Mouse (Mus musculus): ENCODE measurements at regions not wholly inside any gene's neighbourhood (a gene's known extent, or its start where the extent isn't known, plus 50 kb on each side); places are given as distances from the start of the nearest gene placed in this dataset.

DNA sequence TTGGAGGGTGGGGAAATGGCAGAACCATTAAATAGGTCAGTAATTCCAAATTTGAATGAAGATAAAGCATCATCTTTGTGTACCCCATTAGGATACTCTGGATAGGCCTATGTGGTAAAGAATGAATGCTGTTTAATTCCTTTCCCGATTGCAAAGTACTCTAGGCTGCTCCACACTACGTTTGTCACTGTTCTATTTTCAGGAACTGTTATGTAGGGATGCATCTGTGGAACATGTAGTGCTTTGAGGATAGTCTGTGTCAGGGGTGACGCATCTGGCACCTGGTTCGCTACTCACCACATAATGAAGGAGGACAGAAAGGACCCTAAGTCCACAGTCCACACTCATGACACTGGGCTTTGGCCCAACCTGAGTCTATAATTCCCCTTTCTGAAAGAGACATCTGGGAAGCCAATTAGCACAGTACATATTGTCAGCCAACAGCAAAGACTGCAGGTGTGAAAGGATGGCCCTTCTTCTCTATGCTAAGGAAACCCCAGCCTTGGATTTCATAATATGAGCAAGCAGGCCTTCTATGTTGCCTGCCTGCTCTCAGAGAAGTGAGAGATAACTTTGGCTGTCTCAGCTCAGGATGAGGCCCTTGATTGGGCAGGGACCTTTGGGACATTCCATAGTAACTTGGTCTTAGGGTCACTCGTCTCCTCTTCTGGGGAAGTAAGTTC is 230.4 kb upstream of the Marcks start:
- DNase-seq = no peak

DNA sequence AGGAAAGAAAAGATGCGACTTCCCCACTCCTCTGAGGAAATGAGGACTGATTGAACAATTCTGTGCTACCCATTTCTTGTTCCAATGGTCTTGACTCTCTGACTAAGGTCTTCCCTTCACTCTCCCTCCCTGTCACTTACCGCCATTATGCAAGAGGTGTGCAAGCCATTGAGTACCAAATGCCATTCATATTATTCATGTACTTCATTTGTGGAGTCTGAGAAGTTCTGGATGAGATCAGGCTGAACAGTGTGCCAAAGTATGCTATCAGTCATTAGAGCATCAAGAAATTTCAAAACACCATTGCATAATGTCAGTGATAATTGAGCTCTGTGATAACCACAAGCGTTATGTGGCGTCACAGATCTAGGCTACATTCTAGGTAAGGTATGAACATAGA is 229.1 kb upstream of the Marcks start:
- DNase-seq = no peak

GRCm38 (mm10) chr10:37364506-37364905 is 225.8 kb upstream of the Marcks start:
- no peak for DNase-seq

- DNase-seq = no peak
Observed at GRCm38 (mm10) chr10:37360985-37361384, 222.3 kb upstream of the Marcks start.

DNA sequence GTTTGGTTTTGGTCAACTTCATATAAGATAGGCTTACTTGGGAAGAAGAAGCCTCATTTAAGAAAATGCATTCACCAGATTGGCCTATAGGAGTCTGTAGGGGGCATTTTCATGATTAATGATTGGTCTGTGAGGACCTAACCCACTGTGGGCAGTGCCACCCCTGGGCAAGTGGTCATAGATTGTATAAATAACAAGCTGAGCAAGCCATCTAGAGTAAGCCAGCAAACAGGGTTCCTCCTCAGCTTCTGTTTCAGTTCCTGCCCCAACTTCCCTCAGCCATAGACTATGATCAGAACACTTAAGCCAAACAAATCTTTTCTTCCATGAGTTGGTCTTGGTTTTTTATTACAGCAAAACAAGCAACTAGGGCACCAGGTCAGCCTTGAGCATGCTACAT is 220.2 kb upstream of the Marcks start:
- no peak for DNase-seq

- no peak for DNase-seq
Observed at GRCm38 (mm10) chr10:37358334-37358733, 219.6 kb upstream of the Marcks start.

GRCm38 (mm10) chr10:37357304-37358060 is 218.8 kb upstream of the Marcks start:
- no peak for DNase-seq

GRCm38 (mm10) chr10:37349261-37349660 is 210.5 kb upstream of the Marcks start:
- DNase-seq = no peak

- DNase-seq = no peak
Observed at GRCm38 (mm10) chr10:37348416-37348815, 209.7 kb upstream of the Marcks start.

DNA sequence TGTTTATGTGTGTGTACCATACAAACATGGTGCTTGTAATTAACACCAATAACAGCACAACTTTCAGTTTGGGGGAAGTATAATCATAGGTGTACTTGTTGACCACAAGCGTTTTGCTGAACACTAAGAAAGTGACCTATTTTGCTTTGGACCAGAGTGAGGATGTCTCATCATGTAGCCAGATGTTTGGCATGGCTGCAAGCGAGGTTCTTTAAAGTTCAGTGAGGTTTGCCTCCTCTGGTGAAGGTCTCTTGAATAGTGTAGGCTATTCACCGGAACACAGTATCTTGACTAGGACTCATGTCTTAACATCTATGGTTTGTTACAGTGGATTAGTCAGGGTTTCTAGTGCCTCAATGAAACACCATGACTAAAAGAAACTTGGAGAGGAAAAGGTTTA is 208.9 kb upstream of the Marcks start:
- no peak for DNase-seq

GRCm38 (mm10) chr10:37342675-37343074 is 204.0 kb upstream of the Marcks start:
- DNase-seq = no peak

DNA sequence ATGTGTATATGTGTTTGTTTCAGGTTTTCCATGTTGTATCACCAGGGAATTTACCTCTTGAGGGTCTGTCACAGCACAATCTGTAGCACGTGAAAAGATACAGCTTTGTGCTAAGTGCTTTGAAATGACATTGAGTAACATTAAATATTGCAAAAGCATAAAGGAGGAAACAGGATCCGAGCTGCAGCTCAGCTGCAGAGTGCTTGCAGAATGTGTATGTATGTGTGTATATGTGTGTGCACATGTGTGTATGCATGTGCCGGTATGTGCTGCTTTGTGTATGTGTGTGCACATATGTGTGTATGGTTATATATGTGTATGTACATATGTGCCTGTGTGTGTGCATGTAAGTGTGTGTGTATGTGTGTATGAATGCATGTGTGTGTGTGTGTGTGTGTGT is 200.9 kb upstream of the Marcks start:
- no peak for DNase-seq

- no peak for DNase-seq
Observed at GRCm38 (mm10) chr10:37338073-37338912, 199.6 kb upstream of the Marcks start.

DNA sequence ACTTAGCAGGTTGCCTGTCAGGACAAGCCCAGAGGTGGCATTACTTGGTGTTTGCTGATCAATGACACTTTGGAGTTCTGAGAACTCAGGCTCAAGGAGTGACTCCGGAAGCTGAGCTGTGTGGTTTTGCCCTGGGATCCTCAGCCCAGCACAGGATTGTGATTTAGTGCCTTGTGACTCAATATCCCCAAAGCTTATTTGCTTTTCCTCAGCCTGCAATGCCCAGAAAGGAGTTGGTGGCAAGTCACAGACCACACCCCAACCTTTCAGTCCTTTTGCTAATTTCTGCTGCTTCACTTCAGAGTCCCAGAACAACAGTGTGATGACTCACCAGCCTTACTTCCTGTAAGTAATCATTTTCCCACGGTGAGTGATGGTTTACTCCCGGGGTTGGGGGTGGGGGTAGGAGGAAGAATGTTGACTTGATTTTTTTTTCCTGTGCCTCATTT is 198.5 kb upstream of the Marcks start:
- DNase-seq = no peak

- no peak for DNase-seq
Observed at GRCm38 (mm10) chr10:37335148-37335547, 196.4 kb upstream of the Marcks start.

- DNase-seq = no peak
Observed at GRCm38 (mm10) chr10:37326168-37326534, 187.4 kb upstream of the Marcks start.

- DNase-seq = no peak
Observed at GRCm38 (mm10) chr10:37325514-37326167, 186.9 kb upstream of the Marcks start.

- no peak for DNase-seq
Observed at GRCm38 (mm10) chr10:37323689-37324088, 185.0 kb upstream of the Marcks start.

GRCm38 (mm10) chr10:37322809-37323208 is 184.1 kb upstream of the Marcks start:
- no peak for DNase-seq

DNA sequence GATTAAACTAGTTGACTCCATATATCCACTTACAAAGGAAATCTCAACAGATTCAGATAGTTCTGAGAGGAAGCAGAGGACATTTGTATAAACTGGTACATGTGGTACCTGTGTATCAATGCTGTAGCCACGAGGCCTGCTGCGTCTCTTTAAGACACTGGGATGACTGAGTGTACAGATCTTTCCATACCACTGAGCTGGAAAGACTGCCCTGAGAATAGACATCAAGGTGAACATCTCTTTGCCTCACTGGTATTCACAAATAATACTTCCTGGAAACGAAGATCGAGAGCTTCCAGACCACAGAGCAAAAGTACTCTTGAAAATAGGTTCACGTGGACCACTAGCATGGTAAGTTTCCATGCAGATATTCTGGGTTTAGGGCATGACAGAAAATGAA is 183.6 kb upstream of the Marcks start:
- DNase-seq = no peak

GRCm38 (mm10) chr10:37321171-37321570 is 182.5 kb upstream of the Marcks start:
- no peak for DNase-seq

DNA sequence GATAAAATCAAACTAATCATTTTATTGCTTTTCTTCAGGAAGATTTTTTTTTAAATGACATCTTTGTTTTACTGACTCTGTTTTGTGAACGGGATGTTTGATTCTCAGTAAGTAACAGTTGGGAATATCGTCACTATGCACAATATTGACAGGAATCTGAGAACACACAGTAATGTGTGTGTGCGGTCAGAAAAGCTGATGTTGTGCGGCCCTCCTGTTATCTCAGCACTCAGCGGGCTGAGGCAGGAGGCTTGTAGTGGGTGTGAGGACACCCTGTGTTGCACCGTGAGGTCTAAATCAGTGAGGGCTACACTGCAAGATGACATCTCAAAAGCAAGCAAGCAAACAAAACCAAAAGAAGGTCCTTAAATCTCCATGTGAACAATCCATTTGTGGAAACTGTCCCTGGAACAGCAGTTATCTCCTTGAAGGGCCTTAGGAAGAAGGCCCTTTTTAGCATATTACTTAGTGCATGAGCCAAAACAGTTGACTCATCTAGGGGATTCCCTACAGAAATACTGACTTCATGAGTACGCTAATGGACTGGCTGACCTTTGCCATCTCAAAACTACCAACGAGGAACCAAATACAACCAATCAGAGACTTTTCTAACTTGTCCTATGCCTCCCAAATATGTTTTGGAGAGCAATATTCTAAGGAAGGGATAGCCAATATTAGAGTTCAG is 181.2 kb upstream of the Marcks start:
- DNase-seq = no peak

All from gastrocnemius, postnatal 10 days (tissue).